In genomic region chr15:62255571-62255970, GRCm38 (mm10) we compare ENCODE assay signal across 24 mouse cellular contexts.
DNase-seq lines count a peak whose midpoint lies in the region; ATAC-seq lines count a peak whose summit lies in the region.
"Had no signal": no experiment of that assay in that cellular context is flagged by ENCODE, and none has a peak within 500 bp of the region (broad histone marks: within the 10 kb centered on the region; RNA-seq: fewer than 3 reads in every experiment).

No protein-coding gene starts in this region.

- no peak overlapping the region for H3K9ac ChIP-seq in heart, embryonic 11.5 days (ENCODE audit: low read depth, low read length)
- H3K9ac ChIP-seq: forebrain, embryonic 15.5 days; hindbrain, embryonic 13.5 days; limb, embryonic 12.5 days; liver, embryonic 14.5 days; lung, embryonic 15.5 days; midbrain, embryonic 13.5 days had no signal

- H3K4me1 ChIP-seq in heart, embryonic 11.5 days (ENCODE audit: control insufficient read depth, insufficient read depth, low read length): no peaks in the 10 kb centered on the region; the same call in 1 of the 2 replicates

- peak; percentile 75 for DNase-seq in heart, adult 11 months
- DNase-seq in kidney, adult 9 months: peak; percentile 68
- no peak for DNase-seq in kidney, postnatal 10 days
- DNase-seq in ovary, postnatal 36 days (ENCODE audit: low spot score): peak; percentile 52
- DNase-seq in ovary, postnatal 14 days (ENCODE audit: low spot score): no peak
- no peak for DNase-seq in right cerebral cortex, postnatal 36 days (ENCODE audit: low spot score in 2 of 2)
- DNase-seq: B cell, adult 2 months; cerebellum, adult 11-12 months; cerebellum, postnatal 10 days; heart, postnatal 36 days; lung, postnatal 36 days; right cerebral cortex, postnatal 4 days; thymus, postnatal 14 days had no signal

- no peak for ATAC-seq in heart, embryonic 11.5 days (replicated peaks; ENCODE audit: insufficient number of reproducible peaks, low FRiP score, low TSS enrichment)
- ATAC-seq: activated CD4-positive, CD25-positive, alpha-beta regulatory T cell, adult 4 months; forebrain, embryonic 15.5 days; midbrain, embryonic 13.5 days had no signal

- no peaks in the 10 kb centered on the region for H3K36me3 ChIP-seq in heart, embryonic 11.5 days (ENCODE audit: control insufficient read depth, insufficient read depth, low read length)
- H3K36me3 ChIP-seq: forebrain, embryonic 15.5 days; hindbrain, embryonic 13.5 days; limb, embryonic 12.5 days; lung, embryonic 15.5 days; midbrain, embryonic 13.5 days had no signal

- 84% methylated on average over 5 of the region's 5 CpGs for WGBS in heart, embryonic 11.5 days (ENCODE audit: insufficient replicate concordance)

- H3K9me3 ChIP-seq in heart, embryonic 11.5 days (replicated peaks; ENCODE audit: control insufficient read depth, low read length): no peaks in the 10 kb centered on the region
- H3K9me3 ChIP-seq: embryonic facial prominence, embryonic 10.5 days; forebrain, embryonic 15.5 days; hindbrain, embryonic 13.5 days; limb, embryonic 12.5 days; lung, embryonic 15.5 days; megakaryocyte, embryonic 14.5 days had no signal

- no peaks in the 10 kb centered on the region for H3K27me3 ChIP-seq in heart, embryonic 11.5 days (ENCODE audit: control insufficient read depth, insufficient read depth, low read length)
- H3K27me3 ChIP-seq: forebrain, embryonic 15.5 days; hindbrain, embryonic 13.5 days; limb, embryonic 12.5 days; lung, embryonic 15.5 days; megakaryocyte, embryonic 14.5 days; midbrain, embryonic 13.5 days had no signal

- no peak overlapping the region for H3K4me2 ChIP-seq in heart, embryonic 11.5 days
- H3K4me2 ChIP-seq: forebrain, embryonic 15.5 days; hindbrain, embryonic 13.5 days; limb, embryonic 12.5 days; lung, embryonic 15.5 days; midbrain, embryonic 13.5 days had no signal

- no peak overlapping the region for H3K4me3 ChIP-seq in heart, embryonic 11.5 days (ENCODE audit: low read depth, low read length)
- H3K4me3 ChIP-seq: embryonic facial prominence, embryonic 10.5 days; forebrain, embryonic 15.5 days; hindbrain, embryonic 13.5 days; limb, embryonic 12.5 days; lung, embryonic 15.5 days; megakaryocyte, embryonic 14.5 days; midbrain, embryonic 13.5 days had no signal

- H3K27ac ChIP-seq in heart, embryonic 11.5 days (ENCODE audit: low read depth, low read length): no peak overlapping the region
- H3K27ac ChIP-seq: embryonic facial prominence, embryonic 10.5 days; forebrain, embryonic 15.5 days; hindbrain, embryonic 13.5 days; kidney, postnatal 0 days; limb, embryonic 12.5 days; liver, embryonic 14.5 days; lung, embryonic 15.5 days; midbrain, embryonic 13.5 days had no signal

Comparison
In these comparisons a context has a peak if more than half of its experiments do, and no peak if none do; other contexts are left out.
1. DNase-seq: peak in heart, adult 11 months (single experiment), kidney, adult 9 months (single experiment) and ovary, postnatal 36 days (single experiment); none in kidney, postnatal 10 days (single experiment), ovary, postnatal 14 days (single experiment) and right cerebral cortex, postnatal 36 days (0 of 2).